Mouse (Mus musculus) gastrocnemius, adult 2 months (tissue): ENCODE measurements around the gene Lrit3. TPM values are rescaled to one million over a fixed set of nuclear protein-coding genes. Genes with fewer than 3 reads are reported as not detected.
"Not testable (repeated sequence)": the region's sequence is repeated elsewhere in the genome, so short reads cannot be mapped to it uniquely, and the experiment has no call there.

ENCODE experiments used
- DNase-seq: peaks from one replicate; pipeline ENCODE4 v3.0.0; 2022
- H3K27ac ChIP-seq: fragments of 200-600 bp; 2 replicates; pipeline ENCODE4 v1.8.1; 2022; ENCODE audit warnings: mild to moderate bottlenecking
- H3K4me3 ChIP-seq: fragments of 200-600 bp; 2 replicates; pipeline ENCODE4 v1.8.1; 2022; ENCODE audit warnings: mild to moderate bottlenecking, moderate library complexity
- CTCF ChIP-seq: fragments of 200-600 bp; IDR thresholded peaks from 2 replicates; pipeline ENCODE4 v1.8.1; 2022; ENCODE audit warnings: antibody characterized with exemption, mild to moderate bottlenecking, moderate library complexity
- intact Hi-C: fragments of 180-260 bp; cut with DNase I; formaldehyde crosslinking; loops from one replicate; pipeline ENCODE4 v1.15.1; 2025
- total RNA-seq, 2 experiments: library from RNA; stranded (reverse); gene quantifications; 2 replicates each; pipeline ENCODE4 v1.2.3; 2021

Gene Lrit3
- total RNA-seq, 2 experiments from 2014 or later = not detected

DNA sequence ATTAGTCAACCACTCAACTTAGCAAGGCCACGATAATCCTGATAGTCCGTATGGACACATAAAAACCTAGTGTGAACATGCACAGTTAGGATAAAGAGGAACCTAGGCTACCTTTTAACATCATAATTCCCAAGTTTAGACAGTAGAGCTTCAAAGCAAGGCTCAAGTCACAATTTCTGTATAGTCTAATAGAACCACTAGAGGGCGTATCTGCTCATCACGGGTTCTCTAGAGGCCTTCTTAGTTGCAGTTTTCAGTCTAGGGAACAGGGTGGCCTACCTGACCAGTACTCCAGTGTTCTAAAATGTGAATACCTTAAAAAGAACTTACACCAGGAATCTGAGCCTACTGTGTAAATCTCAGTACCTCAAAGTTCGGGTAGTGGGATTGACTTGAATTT is 19.5 kb upstream of the Lrit3 start:
- peak; percentile 67 for TF ChIP-seq CTCF

GRCm38 (mm10) chr3:129822206-129822775 is 18.5 kb upstream of the Lrit3 start, which contains the start of gene Rrh:
Gene Rrh, minus strand, starts transcription at chr3:129822587.
- TF ChIP-seq CTCF = no peak
- intact Hi-C loops = loop anchor here (10.0 kb wide), 1 partner anchor 97 kb away; no protein-coding TSS in a partner anchor
- H3K27ac ChIP-seq = no peak within 1 kb of the TSS
- H3K4me3 ChIP-seq = no peak within 1 kb of the TSS
- DNase-seq = no peak

More for the DNA sequence above, 19.5 kb upstream of the Lrit3 start:
- no peak overlapping the region for H3K4me3 ChIP-seq
- no peak overlapping the region for H3K27ac ChIP-seq
- intact Hi-C loops = loop anchor here (10.0 kb wide), 1 partner anchor 98 kb away; no protein-coding TSS in a partner anchor
- no peak for DNase-seq

DNA sequence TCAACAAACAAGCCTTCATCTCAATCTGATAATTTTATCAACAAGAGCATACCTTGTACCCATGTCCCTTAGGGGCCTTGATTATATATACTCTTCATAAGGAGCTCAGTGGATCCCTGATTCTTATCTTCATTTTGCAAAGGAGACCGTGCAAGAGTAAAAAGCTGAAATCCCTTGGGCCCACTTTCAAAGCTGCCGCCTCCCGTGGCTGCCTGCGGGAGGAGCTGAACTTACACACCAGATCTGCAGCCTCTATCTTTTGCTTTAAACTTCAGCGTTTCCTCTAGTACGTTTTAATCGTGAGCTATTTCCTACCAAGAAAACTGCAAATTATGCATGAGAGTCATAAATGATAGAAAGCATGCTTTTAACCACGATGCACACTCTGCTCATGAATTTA is 17.9 kb upstream of the Lrit3 start:
- Histone ChIP-seq H3K4me3 (no peak overlapping the region), H3K27ac (no peak overlapping the region)
- DNase-seq = no peak
- intact Hi-C loops = loop anchor here (10.0 kb wide), 1 partner anchor 97 kb away; no protein-coding TSS in a partner anchor
- TF ChIP-seq CTCF = no peak

DNA sequence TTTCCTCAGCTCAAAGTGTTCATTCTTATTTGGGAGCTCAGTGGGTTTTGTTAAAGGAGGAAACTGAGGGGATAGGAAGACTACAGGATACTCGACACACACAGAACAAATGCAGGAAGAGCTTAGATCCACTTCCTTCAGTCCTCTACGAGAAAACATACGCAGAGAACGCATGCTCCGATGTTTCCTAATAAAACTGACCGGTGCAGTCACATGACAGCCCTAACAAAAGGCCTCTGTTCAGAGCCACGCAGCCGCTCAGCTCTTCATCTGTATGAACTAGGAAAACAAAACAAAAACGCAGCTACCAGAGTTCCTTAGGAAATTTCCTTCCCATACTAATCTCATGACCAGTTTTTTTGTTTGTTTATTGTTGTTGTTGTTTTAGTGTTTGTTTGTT is 17.0 kb upstream of the Lrit3 start:
- intact Hi-C loops = loop anchor here (10.0 kb wide), 1 partner anchor 96 kb away; no protein-coding TSS in a partner anchor
- Histone ChIP-seq H3K4me3 (no peak overlapping the region), H3K27ac (no peak overlapping the region)
- no peak for DNase-seq
- TF ChIP-seq CTCF = no peak

GRCm38 (mm10) chr3:129799011-129799410 is 4.8 kb downstream of the Lrit3 start:
- no peak for TF ChIP-seq CTCF
- intact Hi-C loops = no loop called here
- Histone ChIP-seq H3K4me3 (no peak overlapping the region), H3K27ac (no peak overlapping the region)
- DNase-seq = no peak

DNA sequence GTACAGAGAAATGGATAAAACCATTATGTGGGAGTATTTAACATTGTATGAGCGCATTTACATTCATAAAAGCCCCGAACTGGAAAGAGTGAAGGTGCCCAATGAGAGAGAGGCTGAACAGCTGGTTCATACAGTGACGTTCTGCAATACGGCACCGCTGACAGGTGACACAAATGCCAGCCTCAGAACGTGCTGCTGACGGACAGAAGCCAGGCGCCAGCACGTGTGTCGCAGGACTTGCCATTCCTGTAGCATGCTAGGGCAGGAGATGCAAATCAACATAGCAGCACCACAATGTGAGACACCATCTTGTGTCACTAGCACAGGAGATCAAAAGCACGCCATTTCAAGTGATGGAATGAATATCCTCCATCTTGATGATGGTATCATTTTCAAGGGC is 5.3 kb downstream of the Lrit3 start:
- H3K4me3 ChIP-seq = no peak overlapping the region
- DNase-seq = no peak
- intact Hi-C loops = no loop called here
- no peak for TF ChIP-seq CTCF
- H3K27ac ChIP-seq = no peak overlapping the region

DNA sequence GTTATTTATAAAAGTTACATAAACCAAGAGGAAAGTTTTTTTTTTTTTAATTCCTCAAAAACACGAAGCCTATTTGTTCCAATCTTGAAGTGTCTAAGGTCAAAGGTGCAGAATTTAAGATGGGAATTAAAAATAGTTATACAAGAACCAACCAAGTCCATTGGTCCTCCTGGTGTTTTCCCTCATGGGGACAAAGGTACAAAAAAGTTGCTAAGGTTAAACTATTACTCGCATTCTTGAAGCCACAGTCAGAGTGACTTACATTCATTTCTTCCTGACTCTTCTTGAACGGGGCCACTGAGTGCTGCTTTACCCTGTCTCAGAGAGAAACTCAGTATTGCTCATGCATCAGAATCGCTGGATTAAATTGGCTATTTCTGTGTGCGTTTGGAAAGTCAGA is 6.5 kb downstream of the Lrit3 start:
- intact Hi-C loops = no loop called here
- no peak overlapping the region for H3K4me3 ChIP-seq
- no peak overlapping the region for H3K27ac ChIP-seq
- no peak for DNase-seq
- no peak for TF ChIP-seq CTCF

DNA sequence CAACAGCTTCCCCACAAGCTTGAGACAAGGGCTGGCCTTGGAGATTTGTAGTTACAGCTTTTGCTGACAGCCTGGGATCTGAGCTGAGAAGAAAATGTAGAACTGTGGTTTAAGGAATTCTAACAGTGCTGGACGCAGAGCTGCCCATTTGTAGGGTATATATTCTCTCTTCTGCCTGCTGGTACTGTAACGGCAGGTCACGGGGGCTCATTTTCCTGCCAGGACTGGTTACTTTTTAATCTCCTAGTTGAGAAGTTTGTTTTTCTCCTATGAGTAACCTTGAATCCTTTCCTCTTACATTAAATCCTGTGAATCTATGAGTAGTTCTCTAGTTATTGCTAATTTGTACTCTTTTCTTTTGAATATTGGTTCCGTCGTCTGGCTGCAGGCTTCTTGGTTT is 10.0 kb downstream of the Lrit3 start:
- Histone ChIP-seq H3K27ac (no peak overlapping the region), H3K4me3 (no peak overlapping the region)
- no peak for TF ChIP-seq CTCF
- intact Hi-C loops = no loop called here
- no peak for DNase-seq

DNA sequence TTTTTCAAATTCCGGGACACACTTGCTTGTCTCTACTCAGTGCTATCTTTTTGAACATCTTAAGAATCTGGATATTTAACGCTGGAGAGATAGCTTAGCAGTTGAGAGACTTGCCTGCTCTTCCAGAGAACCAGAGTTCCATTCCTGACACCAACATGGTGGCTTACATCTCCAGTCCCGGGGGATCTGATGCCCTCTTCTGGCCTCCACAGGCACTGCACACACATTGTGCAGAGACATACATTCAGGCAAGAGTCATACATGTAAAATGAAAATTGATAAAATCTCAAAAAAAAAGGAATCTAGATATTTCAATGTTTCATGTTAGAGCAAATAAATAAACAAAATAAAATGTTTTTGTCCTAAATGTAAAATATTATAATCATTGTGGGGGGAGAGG is 21.1 kb downstream of the Lrit3 start:
- no peak overlapping the region for H3K27ac ChIP-seq
- TF ChIP-seq CTCF = peak; percentile 13; the same call in 1 of the 2 replicates
- H3K4me3 ChIP-seq = no peak overlapping the region
- no peak for DNase-seq
- intact Hi-C loops = no loop called here

DNA sequence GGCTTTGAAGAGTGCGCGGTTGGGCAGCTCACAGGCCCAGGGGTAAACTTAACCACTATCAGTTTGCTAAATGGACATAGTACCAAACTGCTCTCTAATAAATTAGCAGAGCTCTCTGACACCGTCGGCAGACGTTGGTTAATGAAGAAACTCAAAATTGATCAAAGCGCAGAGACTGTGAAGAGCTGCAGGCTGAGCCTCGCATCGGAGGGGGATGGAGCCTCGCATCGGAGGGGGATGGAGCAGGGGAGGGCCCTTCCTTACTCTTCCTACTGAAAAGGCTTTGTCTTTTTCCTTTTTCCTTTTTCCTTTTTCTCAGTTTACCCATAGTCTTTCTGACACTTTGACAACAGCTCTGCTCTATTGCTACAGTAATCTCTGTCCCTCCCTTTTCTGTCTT is 22.4 kb downstream of the Lrit3 start:
- no peak for TF ChIP-seq CTCF
- intact Hi-C loops = no loop called here
- no peak overlapping the region for H3K27ac ChIP-seq
- H3K4me3 ChIP-seq = no peak overlapping the region
- no peak for DNase-seq

- H3K27ac ChIP-seq = no peak overlapping the region
- TF ChIP-seq CTCF = no peak
- no peak overlapping the region for H3K4me3 ChIP-seq
- intact Hi-C loops = no loop called here
- no peak for DNase-seq
Measured at GRCm38 (mm10) chr3:129771210-129771609, 32.6 kb downstream of the Lrit3 start.

DNA sequence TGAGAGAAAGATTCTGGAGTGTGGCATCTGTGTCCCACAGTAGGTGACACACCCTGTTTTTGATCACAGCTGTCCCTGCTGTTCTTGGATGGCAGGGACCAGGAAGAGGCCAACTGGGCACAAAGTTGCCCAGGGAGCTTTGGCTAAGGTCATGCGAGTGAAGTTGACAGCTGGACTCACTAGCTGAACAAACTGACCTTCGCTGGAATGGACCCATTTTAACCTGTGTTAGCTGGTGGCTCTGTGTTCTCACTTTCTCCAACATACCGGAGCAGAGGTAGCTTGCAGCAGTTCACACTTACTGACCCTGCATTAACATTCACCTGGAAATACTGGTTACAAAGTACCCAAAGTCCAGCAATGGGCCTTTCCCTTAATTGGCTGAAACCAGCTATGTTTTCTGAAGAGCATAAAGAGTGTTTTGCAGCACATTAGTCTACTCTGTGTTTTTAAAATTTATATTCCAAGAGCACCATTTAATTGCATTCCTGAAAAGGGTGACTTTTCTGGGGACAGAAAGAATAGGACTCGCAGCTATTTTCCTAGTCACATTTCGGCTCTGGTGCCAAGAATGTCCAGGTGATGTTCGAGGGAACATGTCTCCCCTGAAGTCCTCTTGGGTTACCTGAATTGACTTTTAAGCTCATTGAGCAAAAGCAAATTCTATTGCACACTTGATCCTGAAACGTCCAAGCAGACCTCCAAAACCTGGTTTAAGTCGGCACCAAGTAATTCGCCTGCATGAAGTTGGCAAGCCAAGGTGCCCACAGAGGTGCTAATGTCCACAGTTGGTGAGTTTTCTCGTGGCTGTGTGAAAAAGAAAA is 36.6 kb downstream of the Lrit3 start:
- TF ChIP-seq CTCF = no peak
- intact Hi-C loops = no loop called here
- Histone ChIP-seq H3K4me3 (no peak overlapping the region), H3K27ac (peak overlapping the region; percentile 77)
- DNase-seq = peak; percentile 39

- intact Hi-C loops = no loop called here
- DNase-seq = no peak
- Histone ChIP-seq H3K4me3 (no peak overlapping the region), H3K27ac (peak overlapping the region; percentile 77)
- TF ChIP-seq CTCF = no peak
Measured at GRCm38 (mm10) chr3:129766106-129766505, 37.7 kb downstream of the Lrit3 start.

DNA sequence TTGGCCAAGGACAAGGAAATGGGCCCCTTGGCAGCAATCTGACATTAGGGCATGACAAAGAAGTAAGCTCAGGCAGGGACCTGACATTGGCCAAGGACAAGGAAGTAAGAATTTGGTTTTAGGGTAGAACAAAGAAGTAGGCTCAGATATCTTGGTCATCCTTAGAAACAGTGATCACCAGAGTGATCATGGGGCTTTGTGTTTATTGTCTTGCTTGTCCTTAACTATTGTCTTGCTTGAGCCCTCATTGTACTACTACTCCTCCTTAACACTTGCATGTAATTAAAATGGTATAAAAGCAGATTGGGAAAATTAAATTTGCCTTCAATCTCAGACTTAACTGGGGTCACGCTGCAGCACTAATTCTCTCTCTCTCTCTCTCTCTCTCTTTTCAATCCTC is 46.2 kb downstream of the Lrit3 start:
- DNase-seq, intact Hi-C loops, H3K4me3 ChIP-seq, H3K27ac ChIP-seq: not testable (repeated sequence)
